Mouse (Mus musculus): ENCODE results near the gene Rab4a. TPM values are rescaled to one million over a fixed set of nuclear protein-coding genes. Genes with fewer than 3 reads are reported as not detected.

Gene Rab4a
- polyA plus RNA-seq, 1 experiment: 48.0 TPM

GRCm38 (mm10) chr8:123849352-123849751 is 43.6 kb downstream of the Rab4a start:
- DNase-seq (ENCODE audit: low read depth): no peak
- TF ChIP-seq POLR2A (IDR thresholded peaks at IDR 0.05; ENCODE audit: borderline replicate concordance, extremely low read depth, insufficient read depth, insufficient read length, poor library complexity, severe bottlenecking): no peak
- TF ChIP-seq CTCF (IDR thresholded peaks at IDR 0.05; ENCODE audit: borderline replicate concordance, extremely low read depth, insufficient read depth, insufficient read length): no peak

DNA sequence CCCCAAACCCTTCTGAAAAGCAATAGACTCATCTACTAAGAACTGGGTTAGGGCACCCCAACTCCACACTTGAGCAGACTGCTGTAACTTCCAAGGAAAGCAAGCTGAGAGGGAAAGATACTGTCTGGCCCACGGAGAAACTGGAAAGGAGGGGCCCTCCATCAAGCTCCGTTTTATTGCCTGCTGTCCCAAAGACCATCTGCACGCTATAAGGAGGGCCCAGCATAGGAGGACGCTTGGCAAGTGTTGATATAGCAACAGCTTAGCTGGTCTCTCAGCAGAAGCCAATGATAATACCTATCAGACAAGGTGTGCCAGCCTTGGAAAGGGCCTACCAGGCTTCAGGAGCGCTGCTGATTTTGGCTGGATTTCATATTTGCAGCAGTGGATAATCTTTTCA is 45.8 kb downstream of the Rab4a start:
- TF ChIP-seq CTCF (IDR thresholded peaks at IDR 0.05; ENCODE audit: borderline replicate concordance, extremely low read depth, insufficient read depth, insufficient read length): no peak
- TF ChIP-seq POLR2A (IDR thresholded peaks at IDR 0.05; ENCODE audit: borderline replicate concordance, extremely low read depth, insufficient read depth, insufficient read length, poor library complexity, severe bottlenecking): no peak
- no peak for DNase-seq (ENCODE audit: low read depth)

- no peak for TF ChIP-seq POLR2A (IDR thresholded peaks at IDR 0.05; ENCODE audit: borderline replicate concordance, extremely low read depth, insufficient read depth, insufficient read length, poor library complexity, severe bottlenecking)
- no peak for TF ChIP-seq CTCF (IDR thresholded peaks at IDR 0.05; ENCODE audit: borderline replicate concordance, extremely low read depth, insufficient read depth, insufficient read length)
- DNase-seq (ENCODE audit: low read depth): no peak
These were observed 48.5 kb downstream of the Rab4a start for GRCm38 (mm10) chr8:123854252-123854651.

GRCm38 (mm10) chr8:123854733-123855475 is 49.1 kb downstream of the Rab4a start:
- TF ChIP-seq CTCF (IDR thresholded peaks at IDR 0.05; ENCODE audit: borderline replicate concordance, extremely low read depth, insufficient read depth, insufficient read length): no peak
- no peak for TF ChIP-seq POLR2A (IDR thresholded peaks at IDR 0.05; ENCODE audit: borderline replicate concordance, extremely low read depth, insufficient read depth, insufficient read length, poor library complexity, severe bottlenecking)

DNA sequence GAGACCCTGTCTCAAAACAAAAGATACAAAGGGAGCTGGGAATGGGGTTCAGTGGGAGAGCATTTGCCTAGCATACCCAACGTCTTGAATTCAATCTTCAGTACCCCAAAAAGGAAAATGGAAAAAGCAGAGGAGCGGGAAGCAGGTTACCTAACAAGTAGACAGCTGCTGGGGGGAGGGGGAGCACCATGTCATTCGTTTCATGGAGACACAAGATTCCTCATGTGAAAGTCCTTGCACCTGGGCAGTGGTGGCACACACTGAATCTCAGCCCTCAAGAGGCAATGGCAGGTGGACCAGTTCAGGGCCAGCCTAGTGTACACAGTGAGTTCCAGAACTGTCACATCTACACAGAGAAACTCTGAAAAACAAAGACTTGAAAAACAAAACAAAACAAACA is 51.6 kb downstream of the Rab4a start:
- TF ChIP-seq CTCF (IDR thresholded peaks at IDR 0.05; ENCODE audit: borderline replicate concordance, extremely low read depth, insufficient read depth, insufficient read length): no peak
- no peak for TF ChIP-seq POLR2A (IDR thresholded peaks at IDR 0.05; ENCODE audit: borderline replicate concordance, extremely low read depth, insufficient read depth, insufficient read length, poor library complexity, severe bottlenecking)
- no peak for DNase-seq (ENCODE audit: low read depth)

More at GRCm38 (mm10) chr8:123854733-123855475, 49.1 kb downstream of the Rab4a start:
- no peak for DNase-seq (ENCODE audit: low read depth)

DNA sequence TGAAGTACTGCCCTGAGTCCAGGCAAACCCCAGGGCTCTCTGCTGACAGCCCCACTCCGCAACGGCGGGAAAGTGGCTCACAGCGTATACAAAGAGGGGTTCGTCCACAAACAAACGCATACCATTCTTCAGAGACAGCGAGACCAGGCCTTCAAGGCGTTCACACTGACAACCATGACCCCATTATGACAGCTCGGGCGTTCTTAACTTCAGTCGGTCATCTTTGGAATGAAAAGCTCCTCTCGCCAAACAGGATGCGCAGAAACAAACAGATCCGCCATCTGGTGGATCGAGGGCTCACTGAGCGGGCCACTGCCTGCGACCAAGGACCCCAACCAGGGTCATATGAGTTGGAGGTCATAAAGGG is 52.8 kb downstream of the Rab4a start:
- TF ChIP-seq POLR2A (IDR thresholded peaks at IDR 0.05; ENCODE audit: borderline replicate concordance, extremely low read depth, insufficient read depth, insufficient read length, poor library complexity, severe bottlenecking) (no peak), CTCF (IDR thresholded peaks at IDR 0.05; ENCODE audit: borderline replicate concordance, extremely low read depth, insufficient read depth, insufficient read length) (no peak)
- peak; percentile 60 for DNase-seq (ENCODE audit: low read depth)

DNA sequence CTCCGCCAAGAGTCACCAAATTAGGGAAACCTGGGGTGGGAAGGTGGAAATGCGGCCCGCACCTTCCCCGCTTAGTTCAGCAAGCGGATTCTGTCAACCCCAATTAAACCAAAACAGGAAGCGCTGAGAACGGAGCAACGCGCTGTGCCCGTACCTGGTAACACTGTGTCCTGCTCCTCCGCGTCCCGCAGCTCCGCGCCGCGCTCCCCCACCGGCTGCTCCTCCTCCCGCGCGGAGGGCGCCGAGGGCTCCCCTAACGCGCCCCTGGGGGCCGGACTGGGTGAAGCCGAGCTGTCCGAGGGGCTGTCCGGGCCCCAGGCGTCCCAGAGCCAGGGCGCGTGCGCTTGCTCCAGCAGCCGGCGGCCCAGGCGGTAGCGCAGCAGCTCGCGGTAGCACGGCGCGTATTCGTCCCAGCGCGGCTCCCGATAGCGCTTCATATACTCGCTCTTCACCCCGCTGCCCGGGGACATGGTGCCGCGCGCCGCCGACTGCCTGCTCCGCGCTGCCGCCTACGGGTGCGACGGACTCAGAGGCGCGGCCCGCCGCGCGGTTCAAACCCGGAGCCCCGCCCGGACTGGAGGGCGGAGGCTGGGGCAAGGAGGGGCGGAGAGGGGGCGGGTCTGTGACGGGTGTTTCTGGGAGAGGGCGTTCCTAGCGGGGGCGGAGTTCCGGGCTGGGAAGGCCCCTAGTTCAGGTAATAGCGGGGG is 53.3 kb downstream of the Rab4a start:
- TF ChIP-seq CTCF (IDR thresholded peaks at IDR 0.05; ENCODE audit: borderline replicate concordance, extremely low read depth, insufficient read depth, insufficient read length) (0 out of 2 replicates have a peak, but pooled peaks have one; percentile 6), POLR2A (IDR thresholded peaks at IDR 0.05; ENCODE audit: borderline replicate concordance, extremely low read depth, insufficient read depth, insufficient read length, poor library complexity, severe bottlenecking) (peak; percentile 47; the same call in 1 of the 2 replicates)

DNA sequence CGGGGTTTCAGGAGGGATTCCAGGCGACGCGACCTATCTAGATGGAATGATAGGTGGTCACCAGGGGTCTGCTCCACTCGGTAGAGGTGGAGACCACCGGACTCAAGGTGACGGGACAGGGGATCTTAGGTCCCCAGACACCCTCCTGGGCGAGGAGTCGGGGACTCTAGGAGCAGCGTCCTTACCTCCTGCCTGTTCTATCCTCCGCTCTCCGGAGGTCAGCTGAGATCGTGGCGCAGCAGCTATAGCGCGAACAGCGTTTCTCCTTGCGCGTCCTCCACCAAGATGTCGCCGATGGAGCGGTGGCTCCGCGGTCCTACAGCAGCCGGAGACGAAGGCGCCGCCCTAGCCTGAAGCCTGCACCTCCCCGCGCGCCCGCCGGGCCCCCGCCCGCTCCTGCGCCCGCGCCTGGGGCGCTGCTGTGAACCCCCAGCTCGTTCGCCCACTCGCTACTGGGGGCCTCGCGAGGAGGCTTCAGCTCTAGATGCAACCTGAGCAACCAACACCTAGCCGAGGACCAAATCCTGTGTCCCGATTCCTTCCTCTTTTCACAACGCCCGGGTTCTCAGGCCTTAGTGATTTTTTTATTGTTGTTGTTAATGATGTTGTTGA is 54.0 kb downstream of the Rab4a start, which contains the start of gene Ccsap:
Gene Ccsap (minus strand): TSS at position 562 of the 612 bp plus-strand sequence.
- no peak for DNase-seq (ENCODE audit: low read depth)

More for the DNA sequence above, 53.3 kb downstream of the Rab4a start:
- peak; percentile 97 for DNase-seq (ENCODE audit: low read depth)

DNA sequence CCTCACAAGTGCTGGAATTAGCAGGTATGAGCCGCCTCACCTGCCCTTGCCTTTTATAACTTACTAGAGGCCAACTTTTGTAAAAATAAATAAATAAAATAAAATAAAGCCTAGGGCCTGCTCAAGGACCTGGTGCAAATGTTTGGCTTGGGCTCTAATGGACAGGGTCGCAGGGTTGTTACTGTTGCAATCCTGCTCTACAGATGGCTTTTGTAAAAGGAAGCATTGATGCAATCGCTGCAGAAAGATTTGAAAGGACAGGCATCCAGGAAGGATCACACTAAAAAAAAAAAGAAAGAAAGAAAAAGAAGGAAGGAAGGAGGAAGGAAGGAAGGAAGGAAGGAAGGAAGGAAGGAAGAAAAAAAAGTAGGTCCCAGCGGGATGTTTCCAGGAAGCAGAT is 54.6 kb downstream of the Rab4a start:
- no peak for TF ChIP-seq CTCF (IDR thresholded peaks at IDR 0.05; ENCODE audit: borderline replicate concordance, extremely low read depth, insufficient read depth, insufficient read length)
- TF ChIP-seq POLR2A (IDR thresholded peaks at IDR 0.05; ENCODE audit: borderline replicate concordance, extremely low read depth, insufficient read depth, insufficient read length, poor library complexity, severe bottlenecking): no peak
- DNase-seq (ENCODE audit: low read depth): no peak

More for the DNA sequence above, 54.0 kb downstream of the Rab4a start, which contains the start of gene Ccsap:
- TF ChIP-seq POLR2A (IDR thresholded peaks at IDR 0.05; ENCODE audit: borderline replicate concordance, extremely low read depth, insufficient read depth, insufficient read length, poor library complexity, severe bottlenecking): no peak
- TF ChIP-seq CTCF (IDR thresholded peaks at IDR 0.05; ENCODE audit: borderline replicate concordance, extremely low read depth, insufficient read depth, insufficient read length): no peak

DNA sequence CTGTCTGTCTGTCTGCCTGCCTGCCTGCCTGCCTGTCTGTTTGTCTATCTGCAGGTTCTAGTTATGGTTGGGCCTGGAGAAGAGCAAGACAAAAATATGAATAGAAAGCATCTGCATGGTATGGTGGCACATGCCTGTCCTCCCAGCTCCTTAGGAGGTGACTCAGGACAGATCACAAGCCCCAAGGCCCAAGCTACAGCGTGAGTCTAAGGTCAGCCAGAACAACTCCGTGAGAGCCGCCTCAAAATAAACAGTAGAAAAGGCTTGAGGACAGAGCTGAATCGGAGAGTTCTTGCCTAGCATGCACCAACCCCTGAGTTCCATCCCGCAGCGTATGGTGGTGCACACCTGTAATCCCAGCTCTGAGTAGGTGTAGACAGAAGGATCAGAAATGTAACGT is 60.0 kb downstream of the Rab4a start:
- no peak for TF ChIP-seq CTCF (IDR thresholded peaks at IDR 0.05; ENCODE audit: borderline replicate concordance, extremely low read depth, insufficient read depth, insufficient read length)
- TF ChIP-seq POLR2A (IDR thresholded peaks at IDR 0.05; ENCODE audit: borderline replicate concordance, extremely low read depth, insufficient read depth, insufficient read length, poor library complexity, severe bottlenecking): no peak

GRCm38 (mm10) chr8:123866971-123867370 is 61.2 kb downstream of the Rab4a start:
- TF ChIP-seq CTCF (IDR thresholded peaks at IDR 0.05; ENCODE audit: borderline replicate concordance, extremely low read depth, insufficient read depth, insufficient read length) (no peak), POLR2A (IDR thresholded peaks at IDR 0.05; ENCODE audit: borderline replicate concordance, extremely low read depth, insufficient read depth, insufficient read length, poor library complexity, severe bottlenecking) (no peak)
- peak; percentile 50 for DNase-seq (ENCODE audit: low read depth)

More for the DNA sequence above, 60.0 kb downstream of the Rab4a start:
- no peak for DNase-seq (ENCODE audit: low read depth)

Measured in brain, embryonic 14.5 days (tissue).